Mouse (Mus musculus) lung, postnatal 0 days (tissue): Measurements from ENCODE around the gene Cct2.

Source experiments
- CTCF ChIP-seq: IDR thresholded peaks from 2 replicates; pipeline ENCODE4 v1.5.1; 2016; ENCODE audit warnings: antibody characterized with exemption, mild to moderate bottlenecking
- EP300 ChIP-seq: IDR thresholded peaks from 2 replicates; pipeline ENCODE4 v1.6.1; 2016; ENCODE audit warnings: antibody characterized with exemption, mild to moderate bottlenecking, control low read depth

GRCm38 (mm10) chr10:117069109-117069508 is 5.5 kb upstream of the Cct2 start:
- TF ChIP-seq CTCF: peak; percentile 47
- TF ChIP-seq EP300: no peak
